Mouse (Mus musculus) liver, embryonic 13.5 days (tissue): Measurements from ENCODE around the gene Tmtc2. TPM values are rescaled to one million over a fixed set of nuclear protein-coding genes. Genes with fewer than 3 reads are reported as not detected.
"Not testable (repeated sequence)": the region's sequence is repeated elsewhere in the genome, so short reads cannot be mapped to it uniquely, and the experiment has no call there.

ENCODE experiments used
- ATAC-seq: fragments of 200-750 bp; cut with Nextera tagmentation; 2 replicates; pipeline ENCODE4 v1.8.0; 2017; ENCODE audit warnings: low read depth, mild to moderate bottlenecking, moderate number of reproducible peaks, moderate library complexity
- DNase-seq: peaks from one replicate; pipeline ENCODE4 v3.0.0; 2022
- H3K27ac ChIP-seq: fragments of 300-500 bp; sonication (generic); 2 replicates; pipeline ENCODE4 v1.5.1; 2015; ENCODE audit warnings: moderate library complexity, mild to moderate bottlenecking, inconsistent platforms
- H3K27me3 ChIP-seq: fragments of 300-500 bp; sonication (generic); 2 replicates; pipeline ENCODE4 v1.6.1; 2015; ENCODE audit warnings: mild to moderate bottlenecking, inconsistent platforms
- H3K36me3 ChIP-seq: fragments of 300-500 bp; sonication (generic); 2 replicates; pipeline ENCODE4 v1.6.1; 2015; ENCODE audit warnings: mild to moderate bottlenecking, inconsistent platforms
- H3K4me1 ChIP-seq: fragments of 300-500 bp; sonication (generic); replicated peaks from 2 replicates; pipeline ENCODE4 v1.6.1; 2015; ENCODE audit warnings: inconsistent platforms
- H3K4me2 ChIP-seq: fragments of 300-500 bp; sonication (generic); 2 replicates; pipeline ENCODE4 v1.6.1; 2015; ENCODE audit warnings: inconsistent platforms, mild to moderate bottlenecking, moderate library complexity
- H3K4me3 ChIP-seq: fragments of 300-500 bp; sonication (generic); replicated peaks from 2 replicates; pipeline ENCODE4 v1.5.1; 2015; ENCODE audit warnings: mild to moderate bottlenecking, inconsistent platforms
- H3K9ac ChIP-seq: fragments of 300-500 bp; sonication (generic); 2 replicates; pipeline ENCODE4 v1.6.1; 2015; ENCODE audit warnings: mild to moderate bottlenecking, inconsistent platforms
- H3K9me3 ChIP-seq: fragments of 300-500 bp; sonication (generic); replicated peaks from 2 replicates; pipeline ENCODE4 v1.6.1; 2016; ENCODE audit warnings: inconsistent platforms
- WGBS: fragments of 180-500 bp; shearing (Covaris S2); methylation state at CpG from one replicate; pipeline ENCODE4 v1.1.7; 2015; ENCODE audit not compliant: insufficient replicate concordance; 5-methylcytosine and 5-hydroxymethylcytosine counted together
- polyA plus RNA-seq: library from polyadenylated mRNA; unstranded; fragments of >200 nt; fragmentation: Nextera tagmentation; extraction: Ambion mirVana; gene quantifications from 2 replicates; pipeline ENCODE4 v1.2.1, GENCODE M21; 2015

The Tmtc2 gene
- polyA plus RNA-seq, 1 experiment from 2014 or later, result 0.58 TPM

DNA sequence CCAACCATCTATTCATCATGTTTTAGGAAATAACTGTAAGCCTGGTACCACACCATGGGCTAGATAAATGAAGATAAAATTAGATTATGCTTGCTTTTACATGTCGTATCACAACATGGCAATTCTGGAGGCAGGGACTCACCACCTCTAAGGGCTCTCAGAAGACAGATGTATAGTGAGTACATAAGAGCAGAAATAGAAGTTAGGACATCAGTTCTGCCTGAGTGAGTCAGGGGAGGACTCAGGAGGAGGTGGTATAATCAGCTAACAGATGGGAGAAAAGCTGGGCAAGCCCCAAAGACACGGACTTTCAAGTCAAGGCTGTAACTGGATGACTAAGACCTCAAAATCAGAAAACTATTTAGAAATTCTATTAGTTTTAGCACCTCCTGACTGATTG is 288.0 kb downstream of the Tmtc2 start:
- ATAC-seq, result no peak
- Histone ChIP-seq H3K4me1 (no peaks in the 10 kb centered on the region), H3K27ac (no peak overlapping the region), H3K4me3 (no peak overlapping the region), H3K9ac (no peak overlapping the region), H3K36me3 (no peaks in the 10 kb centered on the region), H3K9me3 (no peaks in the 10 kb centered on the region), H3K27me3 (no peaks in the 10 kb centered on the region), H3K4me2 (no peak overlapping the region)
- 65% methylated on average over 2 of the region's 2 CpGs for WGBS
- DNase-seq, result no peak

DNA sequence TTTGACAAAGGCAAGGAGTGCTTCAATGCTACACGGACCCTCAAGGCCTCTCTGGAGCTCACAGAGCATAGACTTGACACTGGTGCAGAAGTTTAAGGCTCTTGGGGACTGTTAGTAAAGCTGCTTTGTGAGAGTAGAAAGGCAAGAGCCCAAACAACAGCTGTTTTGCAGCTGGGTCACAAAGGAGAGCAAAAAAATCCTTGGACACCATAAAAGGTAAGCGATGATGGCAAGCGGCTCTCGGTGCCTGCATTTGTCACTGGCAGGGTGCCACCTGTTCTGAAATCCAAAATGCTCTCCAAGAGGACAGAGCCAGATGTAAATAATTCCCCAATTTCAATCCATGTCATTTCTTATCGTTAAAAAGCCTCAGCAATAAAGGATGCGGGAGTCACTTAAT is 290.1 kb downstream of the Tmtc2 start:
- DNase-seq, result no peak
- 79% methylated on average over 6 of the region's 6 CpGs for WGBS
- Histone ChIP-seq H3K36me3 (no peaks in the 10 kb centered on the region), H3K9ac (no peak overlapping the region), H3K4me3 (no peak overlapping the region), H3K4me1 (no peaks in the 10 kb centered on the region), H3K27me3 (no peaks in the 10 kb centered on the region), H3K27ac (no peak overlapping the region), H3K9me3 (no peaks in the 10 kb centered on the region), H3K4me2 (no peak overlapping the region)
- no peak for ATAC-seq

DNA sequence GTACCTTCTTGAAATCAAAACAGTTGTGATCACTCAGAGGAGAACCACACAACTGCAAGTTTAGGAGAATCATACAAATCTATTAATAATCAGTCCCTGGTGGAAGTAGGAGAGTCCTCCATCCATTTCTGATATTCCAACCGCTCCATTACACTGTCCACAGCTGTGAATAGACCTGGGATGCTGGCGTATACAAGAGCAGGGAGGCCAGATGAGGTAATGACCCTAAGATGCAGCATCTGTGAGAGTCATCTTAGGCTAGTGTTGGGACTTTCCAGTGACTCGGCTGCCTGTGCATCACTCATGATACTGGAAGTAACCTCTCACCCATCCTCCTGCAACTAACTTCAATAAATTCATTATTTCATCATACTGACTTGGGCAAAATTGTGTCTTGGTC is 293.3 kb downstream of the Tmtc2 start:
- Histone ChIP-seq H3K4me1 (no peaks in the 10 kb centered on the region), H3K4me3 (no peak overlapping the region), H3K27ac (no peak overlapping the region), H3K27me3 (no peaks in the 10 kb centered on the region), H3K36me3 (no peaks in the 10 kb centered on the region), H3K9me3 (no peaks in the 10 kb centered on the region), H3K4me2 (no peak overlapping the region), H3K9ac (no peak overlapping the region)
- WGBS, result 58% methylated on average over 3 of the region's 3 CpGs
- ATAC-seq, result no peak
- no peak for DNase-seq

DNA sequence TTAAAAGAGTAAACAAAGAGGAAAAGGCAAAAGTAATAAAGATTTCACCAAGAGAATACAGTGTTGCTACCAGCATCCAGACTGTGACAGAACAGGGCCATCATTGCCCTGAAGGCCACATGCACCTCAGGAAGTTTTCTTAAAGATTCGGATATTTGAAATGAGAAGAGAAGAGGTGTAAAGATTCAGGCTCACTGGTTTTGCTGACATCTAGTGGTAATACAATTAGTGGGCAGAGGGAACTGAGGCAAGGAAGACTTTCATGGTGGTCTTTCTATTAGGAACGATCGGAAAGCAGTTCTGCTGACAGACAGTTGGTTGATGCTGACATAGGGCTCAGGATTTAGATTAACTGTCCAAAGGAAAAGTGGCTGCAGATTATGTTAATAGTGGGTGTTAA is 314.2 kb downstream of the Tmtc2 start:
- H3K36me3 ChIP-seq, result no peaks in the 10 kb centered on the region

DNA sequence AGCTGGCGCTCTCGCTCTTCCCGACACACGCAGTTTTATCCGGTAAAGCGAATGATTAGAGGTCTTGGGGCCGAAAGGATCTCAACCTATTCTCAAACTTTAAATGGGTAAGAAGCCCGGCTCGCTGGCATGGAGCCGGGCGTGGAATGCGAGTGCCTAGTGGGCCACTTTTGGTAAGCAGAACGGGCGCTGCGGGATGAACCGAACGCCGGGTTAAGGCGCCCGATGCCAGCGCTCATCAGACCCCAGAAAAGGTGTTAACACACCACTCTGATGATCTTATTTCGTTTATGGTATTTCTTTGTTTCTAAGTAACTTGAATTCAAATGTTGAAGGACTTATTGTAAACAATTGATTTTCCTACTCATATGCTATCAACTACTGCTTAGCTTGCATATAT is 336.0 kb downstream of the Tmtc2 start:
- not testable (repeated sequence) for H3K4me1 ChIP-seq, H3K36me3 ChIP-seq, ATAC-seq, H3K4me2 ChIP-seq, H3K4me3 ChIP-seq, H3K9me3 ChIP-seq, H3K27ac ChIP-seq, H3K9ac ChIP-seq, H3K27me3 ChIP-seq
- whole genome bisulfite sequencing, result 78% methylated on average over 22 of the region's 22 CpGs
- DNase-seq, result peak; percentile 12

More for the DNA sequence above, 314.2 kb downstream of the Tmtc2 start:
- Histone ChIP-seq H3K27me3 (no peaks in the 10 kb centered on the region), H3K4me3 (no peak overlapping the region), H3K27ac (no peak overlapping the region), H3K9ac (no peak overlapping the region), H3K4me1 (no peaks in the 10 kb centered on the region), H3K9me3 (no peaks in the 10 kb centered on the region), H3K4me2 (no peak overlapping the region)
- no peak for ATAC-seq
- WGBS, result 59% methylated on average over 3 of the region's 3 CpGs
- no peak for DNase-seq

DNA sequence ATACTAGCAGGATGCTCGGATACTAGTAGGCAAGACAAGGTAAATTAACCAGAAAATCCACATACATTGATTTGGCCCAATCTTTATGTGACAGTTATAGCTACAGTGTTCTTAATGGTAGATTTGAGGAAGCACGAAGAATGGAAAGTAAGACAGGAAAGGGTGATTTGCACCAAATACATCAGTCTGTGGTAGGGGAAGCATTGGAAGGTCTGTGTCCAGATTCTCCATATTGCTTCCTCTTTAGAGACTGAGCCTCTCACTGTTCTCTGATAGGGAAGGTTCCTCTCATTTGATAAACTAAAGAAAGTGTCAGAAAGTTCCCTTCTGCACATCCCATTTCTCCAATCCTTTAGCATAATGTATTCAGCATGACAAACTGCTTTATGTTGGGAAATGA is 341.4 kb downstream of the Tmtc2 start:
- no peak overlapping the region for H3K9ac ChIP-seq

DNA sequence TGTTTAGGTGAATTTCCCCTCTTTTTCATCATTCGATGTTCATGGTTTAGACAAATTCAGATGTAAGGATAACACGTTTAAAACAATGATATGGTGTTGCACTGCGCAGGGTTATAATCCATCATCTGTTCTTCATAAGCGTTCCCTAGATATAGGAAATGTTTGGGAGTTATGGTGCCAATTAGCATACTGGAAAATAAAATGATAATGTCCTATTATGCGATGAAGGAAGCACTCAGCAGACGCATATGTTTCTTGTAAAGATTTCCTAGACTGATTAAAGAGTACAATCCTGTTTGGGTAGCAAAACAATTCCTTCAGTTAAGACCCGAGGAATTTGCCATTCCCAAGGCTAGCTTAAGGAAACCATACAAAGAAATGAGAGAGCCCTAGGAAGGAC is 343.8 kb downstream of the Tmtc2 start:
- no peak for DNase-seq
- Histone ChIP-seq H3K4me3 (no peak overlapping the region), H3K36me3 (no peaks in the 10 kb centered on the region), H3K27me3 (no peaks in the 10 kb centered on the region), H3K9me3 (no peaks in the 10 kb centered on the region), H3K27ac (no peak overlapping the region), H3K4me1 (no peaks in the 10 kb centered on the region), H3K9ac (no peak overlapping the region), H3K4me2 (no peak overlapping the region)
- 63% methylated on average over 7 of the region's 7 CpGs for WGBS
- ATAC-seq, result no peak

More for the DNA sequence above, 341.4 kb downstream of the Tmtc2 start:
- Histone ChIP-seq H3K36me3 (no peaks in the 10 kb centered on the region), H3K9me3 (no peaks in the 10 kb centered on the region), H3K27me3 (no peaks in the 10 kb centered on the region), H3K4me2 (no peak overlapping the region), H3K4me3 (no peak overlapping the region), H3K27ac (no peak overlapping the region), H3K4me1 (no peaks in the 10 kb centered on the region)
- DNase-seq (no peak), ATAC-seq (no peak)
- 47% methylated on average over 2 of the region's 2 CpGs for WGBS

DNA sequence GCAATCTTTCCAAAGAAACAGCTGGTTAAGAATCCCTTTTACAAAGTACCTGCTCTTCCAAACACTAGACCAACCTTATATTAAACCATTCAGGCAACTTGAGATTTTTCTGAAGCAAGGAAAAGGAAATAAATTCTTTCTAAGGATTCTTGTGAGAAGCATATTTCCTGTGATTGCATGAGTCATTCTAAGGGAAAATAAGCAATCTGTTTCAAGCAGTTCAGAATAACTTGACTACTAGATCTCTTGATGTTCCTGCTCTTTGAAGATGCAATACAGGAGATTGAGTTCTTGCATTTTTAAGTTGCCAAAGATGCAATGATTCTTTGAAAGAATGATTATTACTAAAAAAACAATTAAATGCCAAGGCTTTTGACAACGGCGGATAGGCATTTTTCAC is 345.6 kb downstream of the Tmtc2 start:
- no peaks in the 10 kb centered on the region for H3K27me3 ChIP-seq
- 76% methylated on average over 2 of the region's 2 CpGs for WGBS
- ATAC-seq (no peak), DNase-seq (no peak)
- no peak overlapping the region for H3K9ac ChIP-seq
- no peaks in the 10 kb centered on the region for H3K9me3 ChIP-seq
- H3K36me3 ChIP-seq, result no peaks in the 10 kb centered on the region
- no peaks in the 10 kb centered on the region for H3K4me1 ChIP-seq
- no peak overlapping the region for H3K27ac ChIP-seq
- H3K4me2 ChIP-seq, result no peak overlapping the region
- no peak overlapping the region for H3K4me3 ChIP-seq

DNA sequence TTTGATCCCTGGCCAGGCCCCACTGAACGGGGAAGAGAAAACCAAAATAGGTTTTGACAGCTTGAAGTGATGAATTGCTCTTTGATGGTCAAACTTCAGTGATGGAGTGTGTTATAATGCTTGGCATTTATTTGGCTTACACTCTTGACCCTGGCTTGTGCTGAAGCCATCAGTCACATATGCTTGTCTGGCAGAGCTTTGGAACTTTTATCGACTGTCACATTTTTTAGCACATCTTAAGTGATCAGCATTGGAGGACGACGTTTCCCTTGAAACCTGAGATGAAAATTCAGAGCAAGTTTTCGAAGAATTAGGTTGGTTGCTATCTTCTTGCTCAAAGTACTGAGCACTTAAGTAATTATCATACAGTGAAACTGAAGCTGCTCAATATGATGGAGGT is 346.6 kb downstream of the Tmtc2 start:
- no peak overlapping the region for H3K4me2 ChIP-seq
- H3K27me3 ChIP-seq, result no peaks in the 10 kb centered on the region
- DNase-seq (no peak), ATAC-seq (no peak)
- no peaks in the 10 kb centered on the region for H3K36me3 ChIP-seq
- no peak overlapping the region for H3K4me3 ChIP-seq
- H3K9me3 ChIP-seq, result no peaks in the 10 kb centered on the region
- WGBS, result 66% methylated on average over 5 of the region's 5 CpGs
- H3K27ac ChIP-seq, result no peak overlapping the region
- H3K4me1 ChIP-seq, result peaks cover 4% of the 10 kb centered on the region; the same call in 1 of the 2 replicates
- no peak overlapping the region for H3K9ac ChIP-seq

DNA sequence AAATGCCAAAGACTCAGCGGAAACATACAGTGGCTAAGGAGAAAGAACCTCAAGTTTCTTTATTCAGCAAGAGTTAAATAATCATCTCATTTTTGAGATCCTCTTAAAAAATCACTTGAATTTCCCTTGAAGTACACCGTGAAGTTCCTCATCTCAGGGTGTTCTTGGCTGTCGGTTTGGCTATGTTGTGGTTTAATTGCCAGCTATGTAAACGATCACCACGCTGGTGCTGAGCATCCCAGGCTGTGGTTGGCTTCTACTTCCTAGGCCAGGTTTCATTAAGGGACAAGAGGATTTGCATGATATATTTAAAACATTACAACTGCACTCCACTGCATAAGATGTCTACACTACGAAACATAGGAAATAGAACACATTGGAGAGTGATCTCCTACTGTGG is 348.5 kb downstream of the Tmtc2 start:
- Histone ChIP-seq H3K27me3 (no peaks in the 10 kb centered on the region), H3K27ac (no peak overlapping the region), H3K9ac (no peak overlapping the region), H3K4me3 (no peak overlapping the region), H3K36me3 (no peaks in the 10 kb centered on the region), H3K4me2 (no peak overlapping the region), H3K4me1 (peaks cover 4% of the 10 kb centered on the region; the same call in 1 of the 2 replicates), H3K9me3 (no peaks in the 10 kb centered on the region)
- DNase-seq (no peak), ATAC-seq (no peak)
- 72% methylated on average over 6 of the region's 6 CpGs for WGBS

DNA sequence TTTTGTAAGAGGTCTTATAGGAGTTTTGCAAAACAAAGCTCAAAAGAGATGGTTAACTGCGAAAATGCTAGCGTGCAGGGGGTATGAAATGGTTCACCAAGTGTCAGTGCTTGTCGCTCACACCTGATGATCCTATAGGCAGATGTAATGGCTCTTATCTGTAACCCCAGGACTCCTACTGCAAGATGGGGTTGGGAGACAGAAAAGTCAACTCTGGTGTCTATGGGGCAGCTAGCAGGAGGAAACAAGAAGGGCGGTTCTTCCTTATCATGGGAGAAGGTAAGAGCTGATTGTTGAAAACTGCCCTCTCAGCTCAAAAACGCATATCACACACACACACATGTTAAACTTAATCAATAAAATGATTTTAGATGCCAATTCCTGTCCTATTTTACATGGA is 351.3 kb downstream of the Tmtc2 start:
- H3K27me3 ChIP-seq, result no peaks in the 10 kb centered on the region
- H3K36me3 ChIP-seq, result no peaks in the 10 kb centered on the region
- H3K27ac ChIP-seq, result no peak overlapping the region
- WGBS, result 39% methylated on average over 5 of the region's 5 CpGs
- no peaks in the 10 kb centered on the region for H3K9me3 ChIP-seq
- H3K4me2 ChIP-seq, result no peak overlapping the region
- DNase-seq (peak; percentile 15), ATAC-seq (peak; percentile 89)
- no peak overlapping the region for H3K9ac ChIP-seq
- no peak overlapping the region for H3K4me3 ChIP-seq
- H3K4me1 ChIP-seq, result peaks cover 4% of the 10 kb centered on the region; the same call in 1 of the 2 replicates

DNA sequence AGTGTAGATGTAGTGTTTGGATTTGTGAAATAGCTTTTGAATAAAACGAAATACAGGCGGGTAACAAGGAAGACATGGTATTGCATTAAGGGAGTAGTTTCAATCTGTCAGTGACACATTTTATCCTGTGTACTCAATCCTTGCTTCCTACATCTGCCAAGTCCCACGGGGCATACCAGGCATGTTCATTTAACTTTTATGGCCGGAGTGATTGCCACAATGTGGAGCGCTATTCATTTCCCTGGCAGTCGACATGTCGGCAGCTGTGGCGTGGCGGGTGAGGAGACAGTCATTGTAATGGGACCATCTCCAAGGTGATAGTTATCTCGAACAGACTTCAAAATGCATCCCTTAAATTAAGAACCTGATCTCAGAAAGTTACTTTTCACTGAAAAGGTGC is 372.8 kb downstream of the Tmtc2 start:
- WGBS, result 78% methylated on average over 10 of the region's 10 CpGs
- H3K27ac ChIP-seq, result no peak overlapping the region
- DNase-seq (no peak), ATAC-seq (no peak)
- no peak overlapping the region for H3K4me2 ChIP-seq
- no peaks in the 10 kb centered on the region for H3K27me3 ChIP-seq
- H3K4me1 ChIP-seq, result no peaks in the 10 kb centered on the region
- no peaks in the 10 kb centered on the region for H3K36me3 ChIP-seq
- no peaks in the 10 kb centered on the region for H3K9me3 ChIP-seq
- no peak overlapping the region for H3K9ac ChIP-seq
- H3K4me3 ChIP-seq, result no peak overlapping the region
